Mouse (Mus musculus): Measurements from ENCODE around the gene Chek1. TPM values are rescaled to one million over a fixed set of nuclear protein-coding genes. Genes with fewer than 3 reads are reported as not detected.

Gene Chek1
- total and polyA plus RNA-seq, 3 experiments = 27.1 to 93.2 (median 75.3) TPM

- H3K4me2 ChIP-seq (ENCODE audit: insufficient read depth, low read depth, poor library complexity, severe bottlenecking) = peak overlapping the region; percentile 92
- TF ChIP-seq NRF1 (IDR thresholded peaks at IDR 0.05; ENCODE audit: low read depth, low read length) (peak; percentile 27; the same call in 1 of the 2 replicates), MYC (IDR thresholded peaks at IDR 0.05; ENCODE audit: low read depth, low read length) (peak; percentile 67; the same call in 1 of the 2 replicates), TCF12 (IDR thresholded peaks at IDR 0.05; ENCODE audit: low read depth, low read length) (peak; percentile 97), ZMIZ1 (IDR thresholded peaks at IDR 0.05; ENCODE audit: low read depth, low read length) (peak; percentile 63), E2F4 (IDR thresholded peaks at IDR 0.05; ENCODE audit: insufficient replicate concordance, low read depth, low read length) (peak; percentile 99), SMC3 (IDR thresholded peaks at IDR 0.05; ENCODE audit: low read depth, low read length) (no peak), BHLHE40 (IDR thresholded peaks at IDR 0.05; ENCODE audit: low read depth, low read length) (peak; percentile 86), UBTF (IDR thresholded peaks at IDR 0.05; ENCODE audit: low read depth, low read length) (0 out of 2 replicates have a peak, but pooled peaks have one; percentile 51), RCOR1 (conservative IDR thresholded peaks at IDR 0.05; ENCODE audit: low read depth, low read length) (0 out of 2 replicates have a peak, but pooled peaks have one; percentile 22), HCFC1 (IDR thresholded peaks at IDR 0.05; ENCODE audit: low read depth, low read length) (peak; percentile 74), USF2 (conservative IDR thresholded peaks at IDR 0.05; ENCODE audit: low read depth, low read length) (no peak), MAX (IDR thresholded peaks at IDR 0.05; ENCODE audit: low read length) (peak; percentile 19; the same call in 1 of the 2 replicates), ELF1 (IDR thresholded peaks at IDR 0.05; ENCODE audit: low read depth, low read length) (peak; percentile 42), CHD2 (IDR thresholded peaks at IDR 0.05; ENCODE audit: low read length) (peak; percentile 78), EP300 (IDR thresholded peaks at IDR 0.05; ENCODE audit: low read length) (no peak), SIN3A (IDR thresholded peaks at IDR 0.05; ENCODE audit: low read length) (peak; percentile 93), KAT2A (IDR thresholded peaks at IDR 0.05; ENCODE audit: insufficient replicate concordance, low read length) (peak; percentile 55; the same call in 1 of the 2 replicates), MEF2A (IDR thresholded peaks at IDR 0.05; ENCODE audit: borderline replicate concordance, low read depth, low read length) (peak; percentile 8; the same call in 1 of the 2 replicates), MAFK (IDR thresholded peaks at IDR 0.05; ENCODE audit: insufficient replicate concordance, low read length) (no peak), CHD1 (IDR thresholded peaks at IDR 0.05; ENCODE audit: low read depth, low read length) (no peak), ETS1 (conservative IDR thresholded peaks at IDR 0.05; ENCODE audit: low read depth, low read length) (0 out of 2 replicates have a peak, but pooled peaks have one; percentile 17), MXI1 (IDR thresholded peaks at IDR 0.05; ENCODE audit: low read depth, low read length) (peak; percentile 74), RAD21 (IDR thresholded peaks at IDR 0.05; ENCODE audit: low read depth, low read length) (no peak), IRF4 (IDR thresholded peaks at IDR 0.05; ENCODE audit: low read depth, low read length) (no peak), TBP (conservative IDR thresholded peaks at IDR 0.05; ENCODE audit: low read depth, low read length) (peak; percentile 87), NELFE (IDR thresholded peaks at IDR 0.05; ENCODE audit: low read depth, low read length) (peak; percentile 76), MAZ (IDR thresholded peaks at IDR 0.05; ENCODE audit: low read depth, low read length) (0 out of 2 replicates have a peak, but pooled peaks have one; percentile 56), POLR2A (IDR thresholded peaks at IDR 0.05; ENCODE audit: low read depth, low read length) (peak; percentile 81), POLR2AphosphoS2 (IDR thresholded peaks at IDR 0.05; ENCODE audit: low read depth, low read length) (peak; percentile 93)
- H3K36me3 ChIP-seq (replicated peaks in 1 of 2; ENCODE audit: control insufficient read depth in 1 of 2, insufficient read depth in 1 of 2, low read length in 1 of 2) = peaks cover 15 to 49% of the 10 kb centered on the region in 2 experiments
- H3K4me3 ChIP-seq (replicated peaks in 1 of 3; ENCODE audit: low read depth in 2 of 3, low read length in 2 of 3, poor library complexity in 1 of 3) = peak overlapping the region; percentile 69 to 88 (median 80)
- no peaks in the 10 kb centered on the region for H3K27me3 ChIP-seq (replicated peaks)
- in situ Hi-C loops (cut with MboI; ENCODE audit: low pct_ligation_motif_present, low pct_unique_long_range_greater_than_20kb, low sequenced_read_pairs) = no loop called here
- dilution Hi-C loops (cut with MboI; ENCODE audit: extremely low pct_ligation_motif_present, extremely low pct_unique_long_range_greater_than_20kb, low sequenced_read_pairs) = no loop called here
- peak; percentile 89 for DNase-seq (ENCODE audit: extremely low read depth)
- H3K9me3 ChIP-seq (replicated peaks; ENCODE audit: low read length) = no peaks in the 10 kb centered on the region
- H3K27ac ChIP-seq (ENCODE audit: insufficient read depth, low read depth) = peak overlapping the region; percentile 70
- peaks cover 17% of the 10 kb centered on the region for H3K79me2 ChIP-seq (replicated peaks; ENCODE audit: control insufficient read depth, extremely low read depth, insufficient read depth, poor library complexity, severe bottlenecking)
- H3K9ac ChIP-seq (ENCODE audit: insufficient read depth, low read depth) = peak overlapping the region; percentile 79
- H3K4me1 ChIP-seq (ENCODE audit: control insufficient read depth in 1 of 2, insufficient read depth in 2 of 2) = peaks cover 0 to 27% of the 10 kb centered on the region in 2 experiments; a peak in 1 of 4 replicates
Observed at GRCm38 (mm10) chr9:36726131-36727033, 483 bp downstream of the Chek1 start.

Data from CH12.LX (cell line).